Mouse (Mus musculus): ENCODE data around the gene Bloc1s3.

- TF ChIP-seq CTCF (IDR thresholded peaks at IDR 0.05; ENCODE audit: insufficient read depth, low read depth, low read length) (no peak), POLR2A (IDR thresholded peaks at IDR 0.05; ENCODE audit: insufficient read depth, low read depth, low read length) (no peak)
Observed at GRCm38 (mm10) chr7:19509786-19510185, 1.6 kb upstream of the Bloc1s3 start.
